Mouse (Mus musculus): ENCODE data around the gene Prr29.

The Prr29 gene

DNA sequence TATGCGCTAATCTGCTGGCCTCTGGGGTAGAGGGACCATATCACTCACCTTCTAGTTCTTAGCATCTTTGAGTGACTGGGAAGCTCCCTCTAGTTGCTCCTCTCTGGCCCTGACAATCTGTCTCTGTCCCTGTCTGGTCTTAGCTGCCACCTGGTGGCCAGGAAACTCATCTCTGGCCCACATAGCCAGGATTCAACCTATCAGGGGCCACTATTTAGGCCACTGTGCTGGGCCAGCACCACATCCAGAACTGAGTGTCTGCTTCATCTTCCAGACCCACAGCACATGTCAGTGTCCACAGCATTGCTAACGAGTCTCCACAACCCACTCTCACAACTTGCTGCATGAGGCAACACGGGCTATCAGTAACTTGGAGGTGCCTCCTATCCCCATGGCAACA, 32.4 kb downstream of the Prr29 start:
- CTCF ChIA-PET = interaction anchor here (1.0 kb wide), 1 partner anchor 31 kb away, joined by 3 read pairs; no protein-coding TSS in a partner anchor

DNA sequence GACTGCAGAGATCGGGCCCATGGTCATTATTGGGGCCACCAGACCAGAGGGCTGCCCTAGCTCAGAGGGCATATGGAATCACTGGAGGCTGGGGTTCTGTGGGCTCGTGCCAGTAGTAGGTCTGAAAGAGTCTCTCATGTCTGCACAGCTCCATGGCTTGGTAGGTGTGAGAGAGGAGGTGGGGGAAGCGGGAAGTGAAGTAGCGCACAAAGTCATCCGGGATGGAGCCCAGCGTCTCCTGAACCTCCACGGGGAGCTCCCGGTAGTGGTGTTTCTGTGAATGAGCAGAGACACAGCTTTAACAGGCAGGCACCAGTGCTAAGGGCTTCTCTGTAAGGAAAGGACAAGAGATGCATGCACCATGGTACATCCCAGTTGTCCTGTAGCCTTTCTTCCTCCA, 33.2 kb downstream of the Prr29 start:
- CTCF ChIA-PET = interaction anchor here (1.0 kb wide), 1 partner anchor 32 kb away, joined by 3 read pairs; no protein-coding TSS in a partner anchor

DNA sequence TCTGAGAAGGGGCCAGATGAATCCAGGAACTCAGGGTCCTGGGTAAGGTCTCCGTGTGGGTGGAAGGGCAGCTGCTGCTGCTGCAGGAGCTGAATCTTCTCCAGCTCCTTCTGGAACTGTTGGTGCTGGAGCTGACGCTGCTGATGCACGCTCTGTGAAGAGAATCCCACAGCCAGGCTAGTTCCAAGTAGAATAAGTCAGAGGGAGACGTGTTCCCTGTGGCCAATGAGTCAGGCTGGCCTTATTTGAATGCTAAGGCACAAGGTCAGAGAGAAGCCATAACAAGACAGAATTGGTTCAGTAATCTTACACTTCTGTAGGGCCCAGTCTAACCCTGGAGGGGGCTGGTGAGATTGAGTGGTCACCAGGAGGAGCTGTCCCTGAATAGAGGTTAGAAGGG, 44.7 kb downstream of the Prr29 start:
- CTCF ChIA-PET = no interaction called here

DNA sequence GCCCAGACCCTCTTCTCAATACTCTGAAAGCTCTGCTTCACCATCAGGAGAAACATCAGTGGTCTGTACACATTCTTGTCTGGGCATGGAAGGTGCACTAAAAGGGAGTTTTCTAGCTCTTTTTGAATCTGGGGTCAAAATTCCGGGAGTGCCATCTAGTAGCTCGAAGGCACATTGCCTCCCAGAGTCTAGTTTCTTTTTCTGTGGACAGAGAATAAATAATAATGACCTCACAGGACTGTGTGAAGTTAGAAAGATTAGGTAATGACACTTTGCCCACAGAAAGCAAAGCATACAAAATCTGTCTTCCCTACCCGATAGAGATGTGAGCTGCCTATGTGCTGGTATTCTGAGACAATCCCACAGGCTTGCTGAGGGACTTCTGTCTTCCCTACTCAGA, 45.2 kb downstream of the Prr29 start:
- CTCF ChIA-PET = no interaction called here

DNA sequence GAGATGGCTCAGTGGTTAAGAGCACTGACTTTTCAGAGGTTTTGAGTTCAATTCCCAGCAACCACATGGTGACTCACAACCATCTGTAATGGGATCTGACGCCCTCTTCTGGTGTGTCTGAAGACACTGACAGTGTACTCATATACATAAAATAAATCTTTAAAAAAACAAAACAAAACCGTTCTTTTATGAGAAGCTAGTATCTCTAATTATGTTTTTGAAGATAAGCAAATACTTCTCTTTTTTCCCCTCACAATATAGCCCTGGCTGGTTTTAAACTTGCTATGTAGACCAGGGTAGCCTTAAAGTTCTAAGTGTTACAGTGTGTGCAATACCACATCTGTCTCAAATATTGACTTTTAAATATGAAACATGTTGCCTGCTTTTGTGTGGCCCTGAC, 45.9 kb downstream of the Prr29 start:
- CTCF ChIA-PET = no interaction called here

DNA sequence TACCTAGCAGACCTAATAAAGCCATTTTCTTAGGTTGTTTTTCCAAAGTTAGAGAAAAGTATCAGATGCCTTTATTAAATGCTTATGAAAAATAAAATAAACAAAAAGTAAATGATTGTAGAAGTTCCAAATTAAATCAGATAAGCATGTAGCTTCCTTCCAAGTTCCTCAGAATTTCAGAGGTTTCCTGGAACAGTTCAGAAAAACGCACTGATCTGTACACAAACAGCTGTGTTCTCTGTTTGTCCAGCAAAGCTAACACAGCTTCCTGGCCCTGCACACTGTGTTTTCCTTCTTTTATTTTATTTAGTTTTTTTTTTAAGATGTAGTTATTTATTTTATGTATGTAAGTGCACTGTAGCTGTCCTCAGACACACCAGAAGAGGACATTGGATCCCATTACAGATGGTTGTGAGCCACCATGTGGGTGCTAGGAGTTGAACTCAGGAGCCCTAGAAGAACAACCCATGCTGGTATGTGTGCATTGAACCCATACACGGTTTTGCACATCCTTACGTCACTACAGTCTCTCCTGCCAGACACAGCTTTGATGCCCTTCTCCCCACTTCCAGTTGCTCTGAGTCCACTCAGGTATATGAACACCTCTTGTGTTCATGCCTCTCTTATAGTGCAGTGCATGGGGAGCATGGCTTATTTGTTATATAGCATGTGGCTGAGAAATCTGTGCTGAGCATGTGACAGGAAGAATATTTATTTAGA, 47.5 kb downstream of the Prr29 start:
- CTCF ChIA-PET = no interaction called here

DNA sequence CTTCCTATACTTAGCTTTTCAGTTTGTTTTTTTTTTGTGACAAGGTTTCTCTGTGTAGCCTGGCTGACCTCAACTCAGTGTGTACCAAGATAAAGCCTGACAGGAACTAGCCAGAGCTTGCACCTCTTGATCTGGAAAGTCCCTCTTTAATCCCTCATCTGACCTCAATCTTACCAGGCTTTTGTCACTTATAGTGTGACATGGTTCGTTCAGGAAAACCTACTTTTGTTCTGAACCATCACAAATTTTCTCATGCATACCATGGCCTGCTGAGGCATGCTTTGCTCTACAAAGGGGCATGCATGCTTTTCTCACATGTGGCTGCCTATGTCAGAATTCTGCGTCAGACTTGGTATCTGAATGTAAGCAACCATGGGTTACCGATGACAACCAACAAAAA, 51.1 kb downstream of the Prr29 start:
- CTCF ChIA-PET = interaction anchor here (1.4 kb wide), 1 partner anchor 75 kb away, joined by 16 read pairs; no protein-coding TSS in a partner anchor

DNA sequence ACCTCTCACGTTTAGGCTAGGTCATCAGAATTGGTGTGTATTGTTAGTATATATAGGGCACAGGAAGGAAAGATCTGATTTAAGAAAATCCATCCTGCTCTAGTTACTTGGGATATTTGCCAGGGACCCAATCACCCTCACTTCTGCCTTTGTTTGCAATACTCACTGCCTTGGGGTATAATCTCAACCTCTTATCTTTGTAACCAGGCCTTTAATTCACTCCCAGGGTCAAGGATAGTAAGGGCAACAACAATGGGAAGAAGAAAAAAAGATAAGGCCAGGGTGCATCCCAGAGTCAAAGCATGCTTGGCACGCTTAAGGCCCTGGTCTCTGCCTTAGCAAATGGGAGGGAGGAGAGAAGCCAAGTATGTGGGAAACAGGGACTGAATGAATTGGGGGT, 52.6 kb downstream of the Prr29 start:
- CTCF ChIA-PET = no interaction called here

DNA sequence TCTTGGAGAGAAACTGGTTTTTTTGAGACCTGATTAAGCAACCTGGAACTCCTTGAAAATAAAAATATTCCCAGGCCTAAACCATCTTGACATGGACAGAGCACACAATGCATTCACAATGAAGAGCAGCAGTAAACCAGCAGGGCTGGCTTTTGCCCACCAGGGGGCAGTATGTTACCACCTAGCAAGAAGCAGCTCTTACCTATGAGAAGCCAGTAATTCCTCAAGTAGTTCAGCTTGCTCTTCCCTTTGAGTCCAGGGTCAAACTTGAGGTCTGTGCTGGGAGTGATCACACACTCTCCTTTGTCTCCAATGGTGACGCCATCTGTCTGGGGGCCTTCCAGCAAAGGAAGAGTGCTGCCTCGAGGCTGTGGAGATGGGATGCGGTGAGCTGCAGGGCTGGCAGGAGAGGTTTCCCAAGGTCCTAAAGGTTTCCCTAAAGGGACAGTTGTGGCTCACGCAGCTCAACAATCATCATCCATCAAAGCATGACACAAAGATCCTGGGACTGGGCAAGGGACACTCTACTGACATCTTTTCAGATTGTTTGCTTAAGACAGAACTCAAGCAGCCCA, 53.4 kb downstream of the Prr29 start:
- CTCF ChIA-PET = interaction anchor here (0.9 to 2.0 kb wide), 3 partner anchors 63 to 73 kb away, joined by 5 to 15 read pairs (median 5); partner anchors contain the start of gene Ern1

DNA sequence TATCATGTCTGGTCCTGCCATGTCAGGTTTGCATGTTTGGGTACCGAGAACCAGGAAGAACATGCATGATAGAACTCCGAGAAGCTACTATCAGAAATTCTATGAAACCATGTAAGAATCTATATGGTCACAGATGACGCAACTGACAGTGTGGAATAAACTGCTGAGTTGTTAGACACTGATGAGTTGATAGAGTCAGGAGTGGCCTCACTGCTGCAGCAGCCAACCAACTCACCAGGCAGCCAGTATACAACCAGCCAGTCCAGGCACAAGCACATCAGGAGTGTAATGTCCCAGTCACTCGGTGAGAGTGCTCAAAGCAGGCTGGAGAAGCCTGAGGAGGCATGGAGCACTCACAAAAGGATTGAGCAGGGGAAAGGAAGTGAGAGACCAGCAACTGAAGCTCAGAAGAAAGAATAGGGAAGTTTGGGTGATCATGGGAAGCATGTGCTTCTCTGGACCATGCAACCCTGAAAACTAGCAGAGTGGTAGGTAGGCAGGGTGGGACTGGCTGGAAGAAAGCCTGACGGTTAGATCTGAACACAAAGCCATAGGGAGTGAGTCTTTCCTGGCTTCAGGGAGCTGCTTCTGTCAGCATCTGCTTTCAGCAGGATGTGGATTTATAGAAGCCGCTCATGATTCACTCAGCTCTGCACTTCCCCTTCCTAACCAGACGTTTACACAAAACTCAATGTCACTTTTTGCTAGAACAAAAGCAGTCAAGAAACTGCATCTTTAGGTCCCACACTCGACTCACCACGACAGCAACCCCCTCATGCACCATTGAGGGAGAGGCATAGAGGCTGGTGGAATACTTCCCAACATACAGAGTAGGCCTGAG, 54.2 kb downstream of the Prr29 start:
- CTCF ChIA-PET = interaction anchor here (0.9 to 2.0 kb wide), 3 partner anchors 62 to 72 kb away, joined by 5 to 15 read pairs (median 5); partner anchors contain the start of gene Ern1

DNA sequence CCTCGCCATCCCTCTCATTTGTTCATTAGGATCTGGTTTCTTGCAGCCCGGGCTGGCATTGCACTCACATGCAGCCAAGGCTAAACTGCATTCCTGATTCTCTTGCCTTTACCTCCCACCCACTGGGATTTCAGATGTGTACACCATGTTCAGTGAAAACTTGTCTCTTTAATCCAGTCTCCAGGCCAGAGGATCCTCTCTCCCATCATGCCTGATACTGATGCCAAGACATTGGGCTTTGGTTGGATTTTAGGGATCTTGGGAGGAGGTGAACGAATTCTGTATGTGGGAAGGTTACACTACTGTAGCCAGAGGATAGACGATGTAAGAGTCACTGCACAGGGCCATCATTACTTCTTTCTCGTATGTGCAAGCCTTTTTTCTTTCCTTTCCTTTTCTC, 59.9 kb downstream of the Prr29 start:
- CTCF ChIA-PET = no interaction called here

DNA sequence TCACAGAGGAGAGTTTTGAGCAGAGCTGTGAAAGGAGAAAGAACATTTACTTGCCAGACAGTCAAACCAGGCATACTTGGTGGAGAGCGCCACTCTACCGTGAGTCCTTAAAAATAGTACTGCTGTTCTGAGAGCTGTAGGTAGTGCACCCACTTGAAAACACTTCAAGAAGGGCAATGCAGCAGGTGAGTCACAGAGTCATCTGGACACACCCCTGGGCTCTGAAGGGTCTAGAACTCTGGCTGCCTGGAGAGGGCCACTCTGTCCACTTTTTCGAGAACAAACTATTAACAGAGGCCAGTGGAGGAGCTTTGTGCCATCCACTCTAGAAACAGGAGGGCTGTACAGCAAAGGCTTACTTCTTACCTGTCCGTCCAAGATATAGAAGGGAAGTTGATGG, 61.2 kb downstream of the Prr29 start:
- CTCF ChIA-PET = no interaction called here
